Mouse (Mus musculus) embryonic facial prominence, embryonic 11.5 days (tissue): Measurements from ENCODE around the gene Map7d1. TPM values are rescaled to one million over a fixed set of nuclear protein-coding genes. Genes with fewer than 3 reads are reported as not detected.

ENCODE experiments used
- ATAC-seq: fragments of 200-750 bp; cut with Nextera tagmentation; replicated peaks from 2 replicates; pipeline ENCODE4 v1.8.0; 2017; ENCODE audit warnings: low read depth; ENCODE audit not compliant: insufficient number of reproducible peaks, low FRiP score, low TSS enrichment
- DNase-seq: peaks from one replicate; pipeline ENCODE4 v3.0.0-alpha.2; 2015; ENCODE audit warnings: low spot score
- H3K27ac ChIP-seq: fragments of 300-500 bp; sonication (generic); replicated peaks from 2 replicates; pipeline ENCODE4 v1.5.1; 2014; ENCODE audit warnings: mild to moderate bottlenecking, low read depth, low read length, control low read depth
- H3K27me3 ChIP-seq: fragments of 300-500 bp; sonication (generic); 2 replicates; pipeline ENCODE4 v1.6.1; 2014; ENCODE audit warnings: mild to moderate bottlenecking, low read length, moderate library complexity, mixed read lengths; ENCODE audit not compliant: control insufficient read depth, insufficient read depth
- H3K36me3 ChIP-seq: fragments of 300-500 bp; sonication (generic); replicated peaks from 2 replicates; pipeline ENCODE4 v1.6.1; 2014; ENCODE audit warnings: low read depth, mild to moderate bottlenecking, low read length, moderate library complexity, mixed read lengths; ENCODE audit not compliant: control insufficient read depth, insufficient read depth
- H3K4me1 ChIP-seq: fragments of 300-500 bp; sonication (generic); 2 replicates; pipeline ENCODE4 v1.6.1; 2014; ENCODE audit warnings: low read length, mixed read lengths; ENCODE audit not compliant: control insufficient read depth, insufficient read depth
- H3K4me2 ChIP-seq: fragments of 300-500 bp; sonication (generic); 2 replicates; pipeline ENCODE4 v1.6.1; 2014; ENCODE audit warnings: low read depth, mild to moderate bottlenecking, control low read depth, low read length, moderate library complexity
- H3K4me3 ChIP-seq: fragments of 300-500 bp; sonication (generic); 2 replicates; pipeline ENCODE4 v1.5.1; 2014; ENCODE audit warnings: low read depth, low read length, control low read depth
- H3K9ac ChIP-seq: fragments of 300-500 bp; sonication (generic); replicated peaks from 2 replicates; pipeline ENCODE4 v1.6.1; 2014; ENCODE audit warnings: mild to moderate bottlenecking, control low read depth, low read length
- H3K9me3 ChIP-seq: fragments of 300-500 bp; sonication (generic); replicated peaks from 2 replicates; pipeline ENCODE4 v1.6.1; 2016; ENCODE audit warnings: mild to moderate bottlenecking, low read length, inconsistent platforms, mixed read lengths; ENCODE audit not compliant: control insufficient read depth
- WGBS: fragments of 180-500 bp; shearing (Covaris S2); extraction: QIAGEN DNeasy Blood & Tissue Kit; methylation state at CpG from one replicate; pipeline ENCODE4 v1.1.7; 2014; 5-methylcytosine and 5-hydroxymethylcytosine counted together
- polyA plus RNA-seq: library from polyadenylated mRNA; unstranded; fragments of >200 nt; fragmentation: Nextera tagmentation; extraction: Ambion mirVana; gene quantifications from 2 replicates; pipeline ENCODE4 v1.2.1, GENCODE M21; 2014

The Map7d1 gene
- polyA plus RNA-seq, 1 experiment from 2014 or later, result 47.0 TPM

DNA sequence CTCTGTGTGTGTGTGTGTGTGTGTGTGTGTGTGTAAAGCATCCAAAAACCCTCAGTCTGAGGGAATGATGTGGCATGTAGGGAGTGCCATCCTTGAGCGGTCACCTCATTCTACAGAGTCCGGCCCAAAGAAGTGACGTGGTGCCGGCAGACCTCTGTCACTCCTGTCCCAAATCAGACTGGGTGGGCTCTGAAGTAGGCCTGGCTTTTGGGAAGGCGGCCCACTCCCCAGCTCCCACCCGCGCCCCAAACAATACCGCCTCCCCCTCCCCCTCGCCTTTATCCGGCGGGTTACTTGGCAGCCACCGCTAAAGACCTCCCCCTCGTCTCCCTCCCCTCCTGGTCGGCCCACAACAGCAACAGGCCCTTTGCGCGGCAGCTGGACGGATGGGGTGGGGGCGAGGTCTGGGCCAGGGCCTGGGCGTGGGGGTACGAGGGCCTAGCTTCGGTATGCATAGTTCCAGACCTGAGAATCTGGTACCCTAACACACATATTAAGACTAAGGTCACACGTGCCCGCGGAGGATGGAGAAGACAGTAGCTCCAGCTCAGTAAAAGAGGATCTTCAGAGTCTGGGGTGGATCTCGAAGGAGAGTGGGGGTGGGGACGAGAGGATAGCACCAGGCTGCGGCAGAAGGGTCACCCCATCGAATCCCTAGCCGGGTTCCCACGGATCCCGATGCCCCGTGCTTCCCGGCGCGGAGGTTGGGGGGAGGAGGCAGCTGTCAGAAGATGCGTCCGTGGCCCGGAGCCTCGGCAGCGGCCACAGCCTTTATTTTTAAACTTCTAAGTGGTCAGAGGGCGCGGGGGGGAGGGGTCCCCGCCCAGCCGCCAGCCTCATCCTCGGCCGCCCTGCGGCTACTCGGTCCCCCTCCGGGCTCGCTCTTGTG lies 786 bp downstream of the Map7d1 start:
- Histone ChIP-seq H3K36me3 (no peaks in the 10 kb centered on the region), H3K27me3 (no peaks in the 10 kb centered on the region), H3K27ac (peak overlapping the region; percentile 94), H3K9me3 (no peaks in the 10 kb centered on the region), H3K4me2 (peak overlapping the region; percentile 94), H3K4me3 (peak overlapping the region; percentile 99), H3K4me1 (peaks cover 32% of the 10 kb centered on the region), H3K9ac (peak overlapping the region; percentile 99)
- WGBS, result under 1% methylated on average over 50 of the region's 50 CpGs
- DNase-seq (peak; percentile 74), ATAC-seq (peak; percentile 26; the same call in 1 of the 2 replicates)

GRCm38 (mm10) chr4:126254315-126255112 lies 1.6 kb downstream of the Map7d1 start:
- H3K4me2 ChIP-seq, result peak overlapping the region; percentile 94
- DNase-seq, result peak; percentile 47
- no peaks in the 10 kb centered on the region for H3K27me3 ChIP-seq
- H3K36me3 ChIP-seq, result no peaks in the 10 kb centered on the region
- peaks cover 31% of the 10 kb centered on the region for H3K4me1 ChIP-seq
- no peaks in the 10 kb centered on the region for H3K9me3 ChIP-seq
- WGBS, result 17% methylated on average over 9 of the region's 9 CpGs
- peak overlapping the region; percentile 99 for H3K9ac ChIP-seq
- ATAC-seq, result peak; percentile 1; the same call in 1 of the 2 replicates
- peak overlapping the region; percentile 94 for H3K27ac ChIP-seq
- peak overlapping the region; percentile 99 for H3K4me3 ChIP-seq

DNA sequence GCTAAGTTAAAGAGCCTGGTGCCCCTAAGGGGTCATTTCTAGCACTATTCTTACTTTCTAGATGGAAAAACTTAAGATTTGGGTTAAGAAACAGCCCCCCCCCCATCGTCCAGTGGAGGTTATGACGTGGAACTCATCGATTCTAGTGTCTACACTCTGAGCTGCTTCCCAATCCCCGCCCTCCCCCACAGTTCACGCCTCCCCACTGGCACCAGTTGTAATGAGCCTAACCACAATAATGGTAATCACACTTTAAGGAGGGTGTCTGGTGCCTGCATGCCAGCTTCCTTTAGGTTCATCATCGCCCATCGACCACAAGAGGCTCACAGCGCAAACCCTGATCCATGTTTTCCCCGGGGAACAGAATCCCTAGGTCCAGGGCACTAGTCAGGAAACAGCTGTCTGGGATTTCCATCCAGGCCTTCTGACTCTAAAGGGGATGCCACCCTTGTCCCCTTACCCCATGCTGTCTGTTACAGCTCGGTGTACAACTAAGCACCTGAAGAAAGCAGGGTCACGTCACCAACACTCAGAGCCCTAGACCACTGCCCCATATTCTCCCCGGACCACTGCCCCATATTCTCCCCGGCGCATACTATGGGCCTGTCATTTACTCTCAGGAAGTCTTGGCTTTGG lies 2.4 kb downstream of the Map7d1 start:
- no peak overlapping the region; the same call in none of the 2 replicates for H3K9ac ChIP-seq
- peak overlapping the region; percentile 99 for H3K4me3 ChIP-seq
- H3K4me2 ChIP-seq, result peak overlapping the region; percentile 94
- DNase-seq (no peak), ATAC-seq (no peak)
- no peak overlapping the region for H3K27ac ChIP-seq
- no peaks in the 10 kb centered on the region for H3K36me3 ChIP-seq
- 77% methylated on average over 14 of the region's 14 CpGs for WGBS
- no peaks in the 10 kb centered on the region for H3K9me3 ChIP-seq
- peaks cover 27% of the 10 kb centered on the region for H3K4me1 ChIP-seq
- H3K27me3 ChIP-seq, result no peaks in the 10 kb centered on the region

GRCm38 (mm10) chr4:126252411-126253237 lies 3.5 kb downstream of the Map7d1 start:
- DNase-seq, result no peak
- H3K27me3 ChIP-seq, result no peaks in the 10 kb centered on the region
- WGBS, result 73% methylated on average over 17 of the region's 17 CpGs
- H3K36me3 ChIP-seq, result no peaks in the 10 kb centered on the region
- peak overlapping the region; percentile 23 for H3K9ac ChIP-seq
- H3K4me1 ChIP-seq, result peaks cover 25% of the 10 kb centered on the region
- no peak overlapping the region for H3K4me3 ChIP-seq
- no peak for ATAC-seq
- no peaks in the 10 kb centered on the region for H3K9me3 ChIP-seq
- H3K4me2 ChIP-seq, result no peak overlapping the region
- no peak overlapping the region for H3K27ac ChIP-seq

DNA sequence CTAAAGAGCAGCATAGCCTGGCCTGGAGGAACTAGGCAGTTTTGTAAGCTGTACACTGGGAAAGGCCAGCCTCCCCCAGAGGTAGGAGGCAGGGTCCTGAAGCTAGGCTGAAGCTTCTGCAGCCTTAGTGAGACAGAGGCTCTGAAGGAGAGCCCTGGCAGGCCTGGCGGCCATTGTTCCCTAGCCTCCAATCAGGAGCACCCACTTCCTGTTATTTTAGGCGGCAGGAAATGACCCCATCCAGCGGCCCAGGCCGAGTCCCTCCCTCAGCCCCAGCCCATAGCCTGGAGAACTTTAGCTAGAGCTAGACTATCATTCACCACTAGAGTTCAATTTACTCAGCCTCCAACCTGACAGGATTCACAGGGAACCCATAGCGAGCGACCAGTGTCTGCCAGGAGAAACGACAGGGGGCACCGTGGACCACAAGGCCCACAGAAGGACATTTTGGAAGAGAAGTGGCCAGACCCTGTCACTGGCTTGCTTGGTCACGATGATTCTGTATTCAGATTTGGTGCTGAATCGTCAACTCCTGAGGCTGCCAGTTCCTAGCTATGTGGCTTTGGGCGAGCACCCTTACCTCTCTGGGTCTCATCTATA lies 4.4 kb downstream of the Map7d1 start:
- no peaks in the 10 kb centered on the region for H3K9me3 ChIP-seq
- H3K36me3 ChIP-seq, result no peaks in the 10 kb centered on the region
- no peak overlapping the region for H3K4me3 ChIP-seq
- DNase-seq (peak; percentile 51), ATAC-seq (no peak)
- no peaks in the 10 kb centered on the region for H3K27me3 ChIP-seq
- H3K27ac ChIP-seq, result no peak overlapping the region
- H3K9ac ChIP-seq, result no peak overlapping the region; the same call in 1 of the 2 replicates
- H3K4me2 ChIP-seq, result no peak overlapping the region; the same call in 1 of the 2 replicates
- peaks cover 20% of the 10 kb centered on the region for H3K4me1 ChIP-seq
- WGBS, result 53% methylated on average over 11 of the region's 11 CpGs

GRCm38 (mm10) chr4:126250659-126251058 lies 5.5 kb downstream of the Map7d1 start:
- H3K4me3 ChIP-seq, result no peak overlapping the region
- no peak overlapping the region for H3K4me2 ChIP-seq
- H3K4me1 ChIP-seq, result peaks cover 20% of the 10 kb centered on the region
- no peak for DNase-seq
- no peak overlapping the region for H3K27ac ChIP-seq
- H3K27me3 ChIP-seq, result no peaks in the 10 kb centered on the region
- H3K9me3 ChIP-seq, result no peaks in the 10 kb centered on the region
- ATAC-seq, result no peak
- no peaks in the 10 kb centered on the region; the same call in 1 of the 2 replicates for H3K36me3 ChIP-seq
- H3K9ac ChIP-seq, result no peak overlapping the region
- 59% methylated on average over 4 of the region's 4 CpGs for WGBS
